Mouse (Mus musculus) gastrocnemius, adult 8-10 months (tissue): ENCODE data around the gene Tas2r138. TPM values are rescaled to one million over a fixed set of nuclear protein-coding genes. Genes with fewer than 3 reads are reported as not detected.
A peak's percentile ranks its signal among the peaks of the same experiment; 100 is the strongest.
"Not testable (repeated sequence)": the region's sequence is repeated elsewhere in the genome, so short reads cannot be mapped to it uniquely, and the experiment has no call there.

Experiments used
- DNase-seq, 2 experiments: peaks; one replicate each; pipeline ENCODE4 v3.0.0; 2022; ENCODE audit warnings: low spot score in 2 of 2
- total RNA-seq, 4 experiments: library from RNA; stranded (reverse); gene quantifications; 2 replicates each; pipeline ENCODE4 v1.2.4; 2022

The Tas2r138 gene
- total RNA-seq, result not detected

DNA sequence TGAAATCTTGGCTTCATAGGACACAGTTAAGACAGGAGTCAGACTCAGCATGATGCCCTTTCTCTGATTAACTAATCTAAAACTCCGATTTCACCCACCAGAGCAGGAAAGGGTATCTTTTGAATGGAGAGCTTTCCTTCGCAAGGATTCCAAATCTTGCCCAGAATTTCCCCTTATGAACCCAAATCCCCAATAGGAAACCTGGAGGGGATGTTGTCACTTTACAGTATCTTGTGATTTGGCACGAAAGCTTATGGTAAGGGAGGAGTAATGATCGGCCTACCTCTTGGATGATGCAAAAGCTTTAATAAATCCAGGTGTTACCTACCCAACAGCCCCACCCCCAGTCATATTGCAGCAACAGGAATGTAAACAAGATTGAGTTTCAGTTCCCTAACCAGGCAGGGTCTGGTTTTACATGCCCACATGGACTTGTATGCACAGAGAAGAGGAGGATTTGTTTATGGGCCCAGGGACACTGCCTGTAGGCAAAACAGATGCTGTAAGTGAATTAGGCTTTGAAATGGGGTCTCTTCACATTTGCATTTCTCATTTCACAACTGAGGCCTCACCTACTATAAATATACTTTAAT, at the start of gene Tas2r138:
Gene Tas2r138 (minus strand): TSS at position 51 of the 593 bp plus-strand sequence.
- no peak for DNase-seq

- no peak for DNase-seq
These were observed 47.8 kb upstream of the Tas2r138 start for GRCm38 (mm10) chr6:40660930-40661329.

DNA sequence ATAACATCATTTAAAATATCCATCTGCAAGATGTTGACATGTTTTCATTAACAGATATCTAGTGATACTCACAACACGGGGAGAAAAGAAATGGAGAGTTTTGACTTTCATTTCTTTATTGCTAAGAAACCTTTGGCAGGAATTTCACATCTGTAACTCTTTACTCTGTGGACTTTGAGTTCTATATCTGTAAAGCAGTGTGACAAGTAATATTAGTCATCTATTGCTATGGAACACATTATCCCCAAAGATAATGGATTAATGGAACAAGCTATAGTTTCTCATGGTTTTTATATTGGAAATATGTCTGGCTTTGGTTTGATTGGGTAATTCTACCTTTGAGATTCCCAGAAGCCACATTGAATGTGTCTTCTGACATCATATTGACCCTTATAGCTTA, 37.8 kb upstream of the Tas2r138 start:
- DNase-seq, result no peak

GRCm38 (mm10) chr6:40645701-40646100, 32.6 kb upstream of the Tas2r138 start:
- no peak for DNase-seq

- DNase-seq, result no peak
These were observed 27.8 kb upstream of the Tas2r138 start for GRCm38 (mm10) chr6:40640710-40641538.

GRCm38 (mm10) chr6:40637755-40638154, 24.6 kb upstream of the Tas2r138 start:
- DNase-seq, result no peak

DNA sequence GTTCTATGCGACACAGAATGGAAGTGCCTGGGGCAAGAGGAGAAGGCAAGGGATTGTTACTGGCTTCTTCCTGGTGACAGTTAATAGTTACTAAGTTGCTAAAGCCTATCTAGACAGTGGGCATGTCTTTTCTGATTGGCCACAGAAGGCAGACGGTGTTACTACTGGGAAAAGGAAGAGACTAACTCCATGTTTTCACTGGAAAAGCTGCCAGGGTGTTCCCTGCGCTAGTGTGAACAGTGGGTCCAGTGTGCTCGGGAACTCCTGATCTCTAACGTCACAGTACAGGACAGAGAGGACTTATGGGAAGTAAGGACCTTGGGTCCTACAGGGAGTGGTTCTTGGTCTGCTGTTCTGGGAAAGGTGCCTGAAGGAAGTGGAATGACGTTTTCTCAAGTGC, 22.4 kb upstream of the Tas2r138 start:
- no peak for DNase-seq

DNA sequence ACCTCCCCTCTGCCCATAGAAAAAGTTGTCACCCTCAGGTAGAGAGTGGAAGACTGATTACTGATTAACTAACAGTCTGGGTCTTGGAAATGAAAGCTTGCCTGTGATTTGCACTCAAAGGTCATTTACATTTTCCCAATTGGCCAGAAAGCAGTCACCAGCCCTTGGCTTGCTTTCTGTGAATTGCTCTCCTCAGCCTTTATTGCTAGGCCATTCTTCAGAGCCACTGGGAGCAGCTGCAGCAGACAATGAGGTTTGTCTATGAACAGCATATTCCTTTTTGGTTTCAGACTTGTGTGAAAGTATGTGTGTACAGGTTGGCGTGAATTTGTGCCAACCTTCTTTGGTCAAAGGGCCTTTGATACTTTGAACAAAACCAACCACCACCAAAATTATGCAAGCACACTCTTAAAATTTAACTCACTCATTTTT, 21.5 kb upstream of the Tas2r138 start:
- no peak for DNase-seq

DNA sequence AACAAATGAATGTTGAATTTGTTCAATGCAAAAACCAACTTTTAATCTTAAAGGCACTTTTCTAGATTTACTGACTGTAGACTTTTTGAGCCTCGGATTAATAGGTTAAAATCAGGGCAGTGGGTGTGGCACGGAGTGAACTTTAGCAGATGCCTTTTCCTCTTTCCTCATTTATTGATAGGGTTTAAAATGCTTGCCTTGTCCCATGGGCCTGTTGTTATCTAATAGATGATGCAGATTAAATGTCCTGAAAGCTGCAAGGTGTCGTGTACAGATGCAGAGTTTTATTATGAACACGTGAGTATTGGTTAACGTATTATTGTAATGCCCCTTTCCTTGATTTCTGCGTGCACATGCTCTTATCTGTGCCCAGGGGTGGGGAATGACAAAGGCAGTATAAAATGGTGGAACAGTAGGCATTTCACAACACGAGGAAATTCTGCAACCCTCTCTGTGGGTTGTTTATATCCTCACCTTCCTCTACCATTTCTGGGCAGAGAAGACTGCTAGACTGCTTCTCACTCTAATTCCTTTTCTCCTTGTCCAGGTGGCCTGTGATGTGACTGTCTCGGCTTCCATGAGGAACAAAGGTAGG, 15.4 kb upstream of the Tas2r138 start, which contains the start of gene Mgam:
Gene Mgam (plus strand): TSS at position 426 of the 595 bp plus-strand sequence.
- DNase-seq, result no peak

- no peak for DNase-seq
These were observed 13.0 kb upstream of the Tas2r138 start for GRCm38 (mm10) chr6:40626111-40626510.

- DNase-seq, result peak in 1 of 2 experiments; percentile 9
These were observed 4.9 kb upstream of the Tas2r138 start for GRCm38 (mm10) chr6:40617965-40618364.

GRCm38 (mm10) chr6:40610244-40610643, 2.9 kb downstream of the Tas2r138 start:
- DNase-seq, result no peak

DNA sequence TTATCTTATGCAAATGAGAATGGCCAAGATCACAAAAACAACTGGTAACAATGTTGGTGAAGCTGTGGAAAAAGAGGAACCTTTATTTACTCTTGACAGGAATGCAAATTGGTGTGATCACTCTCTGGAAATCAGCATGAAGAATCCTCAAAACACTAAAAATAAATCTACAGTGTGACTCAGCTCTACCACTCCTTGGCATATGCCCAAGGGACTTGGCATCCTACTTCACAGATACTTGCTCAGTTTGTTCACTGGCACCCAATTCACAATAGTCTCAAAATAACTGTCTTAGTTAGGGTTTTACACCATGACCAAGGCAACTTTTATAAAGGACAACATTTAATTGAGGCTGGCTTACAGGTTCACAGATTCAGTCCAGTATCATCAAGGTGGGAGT, 5.7 kb downstream of the Tas2r138 start:
- no peak for DNase-seq

DNA sequence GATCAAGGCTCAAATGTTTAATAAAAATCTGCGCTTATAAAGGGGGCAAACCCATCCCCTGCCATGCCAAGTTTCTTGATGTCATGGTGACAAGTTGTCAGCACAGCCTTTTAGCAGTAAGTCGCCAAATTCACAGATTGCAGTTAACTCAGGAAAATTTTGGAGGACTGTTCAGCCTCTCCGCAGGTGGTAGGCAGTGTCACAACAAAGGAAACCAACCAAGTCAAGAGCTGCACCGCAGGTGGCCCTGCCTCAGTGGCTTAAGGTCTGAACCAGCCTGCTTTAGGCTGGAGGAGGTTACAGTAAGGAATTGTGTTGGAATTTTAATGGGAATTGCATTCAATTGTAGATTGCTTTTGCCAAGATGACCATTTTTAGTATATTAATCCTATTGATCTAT, 14.6 kb downstream of the Tas2r138 start:
- DNase-seq, result not testable (repeated sequence)

DNA sequence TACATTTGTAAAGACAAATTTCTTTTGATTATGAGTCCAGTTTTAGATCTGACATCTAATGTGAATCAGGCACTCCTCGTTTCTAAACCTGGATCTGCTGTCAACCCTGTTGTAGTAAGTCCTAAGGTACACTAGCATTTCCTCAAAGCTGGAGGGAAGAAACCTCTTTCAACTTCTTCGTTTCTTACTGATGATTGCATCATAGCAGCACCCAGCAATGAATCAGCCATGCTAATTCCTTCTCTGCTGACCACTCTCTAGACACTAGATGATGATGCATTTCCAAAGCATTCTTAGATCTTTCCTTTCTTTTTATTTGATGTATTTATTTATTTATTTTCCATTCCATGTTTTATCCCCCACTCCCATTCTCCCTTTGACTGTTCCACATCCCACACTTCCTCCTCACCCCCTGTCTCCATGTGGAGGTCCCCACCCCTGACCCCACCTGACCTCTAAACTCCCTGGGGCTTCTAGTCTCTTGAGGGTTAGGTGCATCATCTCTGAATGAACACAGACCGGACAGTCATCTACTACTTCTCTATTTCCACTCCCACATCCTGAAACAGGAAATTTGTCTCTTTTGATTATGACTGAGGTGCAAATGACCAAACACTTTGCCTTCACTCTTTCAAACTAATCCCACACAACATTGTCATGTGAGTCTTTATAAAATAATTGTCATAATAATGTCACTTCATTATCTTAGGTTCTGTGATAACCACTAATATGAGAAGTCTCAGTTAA, 18.1 kb downstream of the Tas2r138 start:
- DNase-seq, result no peak

DNA sequence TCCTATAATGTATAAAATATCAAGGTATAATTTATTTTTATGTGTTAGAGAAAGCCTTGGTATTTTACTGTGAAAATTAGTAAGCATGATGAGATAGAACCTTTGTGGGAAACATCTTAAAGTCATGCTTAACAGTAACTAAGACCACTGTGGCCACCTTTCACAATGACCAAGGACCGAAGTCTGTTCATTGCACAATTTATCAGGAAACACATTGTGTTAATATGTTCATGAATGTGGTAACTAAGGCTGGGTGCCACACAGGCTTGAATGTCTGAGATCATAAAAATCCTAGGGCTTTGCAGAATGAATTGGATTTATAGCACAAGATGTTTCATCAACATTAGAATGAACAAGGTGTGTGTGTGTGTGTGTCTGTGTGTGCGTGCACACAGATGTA, 24.8 kb downstream of the Tas2r138 start:
- DNase-seq, result no peak

DNA sequence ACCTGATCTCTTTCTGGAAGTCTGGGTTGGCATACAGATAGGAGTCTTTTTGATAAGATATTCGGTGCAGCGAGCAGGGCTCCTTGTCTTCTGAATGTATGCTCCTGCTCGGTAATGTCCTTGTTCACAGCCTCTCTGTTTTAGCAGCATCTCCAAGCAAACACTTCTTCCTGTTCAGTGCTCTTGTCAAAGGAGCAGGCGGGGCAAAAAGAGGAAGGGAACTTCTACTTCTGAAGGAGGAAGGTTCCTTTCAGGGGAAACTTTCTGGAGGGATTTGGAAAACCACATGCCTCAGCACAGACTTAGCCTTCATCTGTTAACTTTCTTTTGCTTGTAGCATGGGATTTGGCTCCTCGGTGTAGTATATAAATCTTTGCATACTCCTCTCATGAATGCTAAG, 27.5 kb downstream of the Tas2r138 start, which contains the start of gene Clec5a:
Gene Clec5a (minus strand): TSS at position 177 of the 400 bp plus-strand sequence.
- no peak for DNase-seq

DNA sequence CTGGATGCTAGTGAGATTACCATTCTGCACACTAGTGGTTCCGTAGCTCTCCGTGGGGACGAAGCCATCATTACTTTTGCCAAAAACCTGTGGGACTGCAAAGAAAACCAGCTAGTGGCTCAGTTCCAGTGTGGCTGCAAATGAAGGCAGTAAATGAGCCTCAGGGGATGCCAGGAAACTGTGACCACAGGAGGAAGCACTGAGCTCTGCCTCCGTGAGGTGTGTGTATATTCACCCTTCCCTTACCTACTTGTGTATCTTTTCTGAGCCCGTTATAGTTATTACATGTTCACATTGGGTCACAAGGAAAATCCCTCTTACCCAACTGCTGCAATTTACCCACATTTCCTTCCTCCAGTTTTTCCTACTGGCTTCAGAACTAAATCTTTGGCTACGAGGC, 28.8 kb downstream of the Tas2r138 start:
- no peak for DNase-seq

DNA sequence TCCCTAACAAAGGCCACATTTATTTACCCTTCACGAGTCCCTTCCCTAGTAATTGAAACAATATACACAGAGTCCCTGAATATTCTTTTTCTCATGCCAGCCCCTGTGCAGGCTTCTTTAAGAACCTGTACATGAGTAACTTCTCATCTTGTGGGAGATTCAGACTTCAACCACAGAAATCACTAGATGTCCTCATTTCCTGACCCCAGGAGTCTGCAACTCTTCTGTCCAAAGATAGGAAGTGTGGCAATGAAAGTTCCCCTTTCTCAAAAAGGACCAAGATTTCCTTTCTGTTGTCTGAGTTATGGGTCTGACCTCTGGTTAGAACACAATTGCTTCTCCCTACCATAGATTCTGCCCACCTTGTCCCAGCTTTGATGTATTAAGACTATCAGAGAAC, 36.8 kb downstream of the Tas2r138 start:
- DNase-seq, result no peak

GRCm38 (mm10) chr6:40573618-40574017, 39.5 kb downstream of the Tas2r138 start:
- DNase-seq, result no peak

DNA sequence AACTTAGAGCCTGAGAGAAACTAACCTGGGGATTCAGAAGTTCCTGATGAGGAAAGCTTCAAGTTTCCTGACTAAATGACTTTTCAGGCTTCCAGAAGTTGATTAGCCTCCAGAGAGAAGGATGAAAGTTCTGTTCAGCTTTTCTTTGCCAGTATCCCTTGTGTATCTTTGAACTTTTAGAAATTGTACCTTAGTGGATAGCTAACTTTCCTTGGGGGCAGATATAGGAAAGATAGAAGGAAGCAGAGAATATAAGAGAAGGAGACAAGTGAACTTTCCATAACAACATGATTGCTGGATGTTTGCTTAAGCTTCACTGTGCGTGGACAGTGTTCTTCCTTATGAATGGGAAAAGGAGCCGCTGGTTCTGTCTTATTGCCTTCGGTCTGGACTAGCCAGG, 43.9 kb downstream of the Tas2r138 start, which contains the start of gene Olfr460:
Gene Olfr460 (plus strand): TSS at position 301 of the 400 bp plus-strand sequence.
- DNase-seq, result no peak
